Mouse (Mus musculus) spleen, postnatal 14 days (tissue): ENCODE data around the gene Rgs17.

Experiments used
- DNase-seq, 2 experiments: peaks; one replicate each; pipeline ENCODE4 v3.0.0; 2021 to 2022; ENCODE audit warnings: low spot score in 2 of 2

Gene Rgs17

GRCm38 (mm10) chr10:5823740-5824491, 98.3 kb downstream of the Rgs17 start, which contains the start of gene Mtrf1l:
Gene Mtrf1l (minus strand): TSS chr10:5823910.
- peak; percentile 97 to 98 for DNase-seq

DNA sequence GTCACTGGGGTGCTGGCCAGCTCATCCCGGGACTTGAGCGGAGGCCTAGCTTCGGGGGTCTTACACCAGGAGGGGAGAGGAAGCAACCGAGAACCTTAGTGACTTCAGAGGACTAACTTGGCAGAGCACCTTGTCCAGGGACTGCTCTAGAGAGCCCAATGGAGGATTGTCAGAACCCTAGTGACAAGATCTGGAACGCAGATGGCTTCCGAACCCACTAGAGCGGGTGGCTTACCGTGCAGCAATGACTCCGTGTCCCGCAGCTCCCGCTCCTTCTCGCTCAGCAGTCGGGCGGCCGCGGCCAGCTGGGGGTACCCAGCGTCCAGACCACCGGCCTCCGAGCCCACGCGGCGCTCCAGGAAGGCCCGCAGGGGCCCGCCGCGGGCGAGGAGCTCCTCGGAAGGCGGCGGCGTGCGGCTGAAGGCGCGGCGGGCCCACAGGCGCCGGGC, 98.9 kb downstream of the Rgs17 start:
- DNase-seq: no peak

DNA sequence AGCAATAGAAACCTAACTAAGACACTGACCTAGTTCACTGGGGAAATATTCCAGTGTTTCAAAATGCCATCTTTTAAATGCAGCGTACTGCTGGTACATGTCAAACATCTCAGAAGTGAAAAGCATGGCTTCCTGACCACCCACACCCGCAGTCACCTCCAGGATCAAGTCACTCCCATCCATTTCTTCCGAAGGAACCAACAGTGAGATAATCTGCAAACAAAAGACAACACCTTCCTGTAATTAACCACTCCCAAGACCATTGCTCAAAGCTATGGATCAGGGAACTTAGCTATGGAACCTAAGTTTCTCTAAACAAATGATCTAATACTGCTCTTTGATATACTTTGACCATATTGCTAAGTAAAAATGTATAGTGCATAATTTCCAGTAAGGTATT, 103.4 kb downstream of the Rgs17 start:
- no peak for DNase-seq

DNA sequence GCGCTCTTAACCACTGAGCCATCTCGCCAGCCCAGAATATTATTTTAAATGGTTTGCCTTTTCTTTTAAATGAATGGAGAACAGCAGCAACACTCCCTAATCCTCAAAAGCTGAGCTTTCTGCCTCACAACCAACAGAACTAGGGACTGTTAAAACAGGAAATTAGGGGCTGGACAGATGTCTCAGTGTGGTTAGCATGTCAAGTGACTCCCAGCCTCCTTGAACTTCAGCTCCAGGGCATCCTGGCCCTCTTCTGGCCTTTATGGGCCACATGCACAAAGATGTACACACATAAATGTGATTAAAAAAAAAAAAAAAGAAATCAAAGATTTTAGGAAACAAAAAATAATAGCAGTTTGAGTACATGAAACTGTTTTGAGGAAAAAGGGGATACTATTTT, 106.2 kb downstream of the Rgs17 start:
- no peak for DNase-seq

DNA sequence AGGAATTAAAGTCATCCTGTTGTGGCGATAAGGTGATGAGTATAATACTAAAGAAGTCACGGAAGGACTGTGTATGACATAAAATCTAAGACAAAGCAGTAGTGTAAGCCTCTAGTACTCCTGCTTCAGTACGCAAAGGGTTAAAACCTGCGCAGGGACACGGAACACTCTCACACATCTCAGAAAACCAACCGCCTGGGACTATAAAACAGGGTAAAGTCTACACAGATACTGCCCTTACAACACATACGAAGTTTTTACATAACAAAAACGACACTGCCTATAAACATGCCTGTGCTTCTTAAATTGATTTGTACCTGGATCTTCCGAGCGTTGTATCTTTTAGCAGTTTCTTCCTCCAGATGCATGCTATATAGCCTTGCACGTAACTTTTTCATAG, 108.5 kb downstream of the Rgs17 start:
- DNase-seq: no peak

DNA sequence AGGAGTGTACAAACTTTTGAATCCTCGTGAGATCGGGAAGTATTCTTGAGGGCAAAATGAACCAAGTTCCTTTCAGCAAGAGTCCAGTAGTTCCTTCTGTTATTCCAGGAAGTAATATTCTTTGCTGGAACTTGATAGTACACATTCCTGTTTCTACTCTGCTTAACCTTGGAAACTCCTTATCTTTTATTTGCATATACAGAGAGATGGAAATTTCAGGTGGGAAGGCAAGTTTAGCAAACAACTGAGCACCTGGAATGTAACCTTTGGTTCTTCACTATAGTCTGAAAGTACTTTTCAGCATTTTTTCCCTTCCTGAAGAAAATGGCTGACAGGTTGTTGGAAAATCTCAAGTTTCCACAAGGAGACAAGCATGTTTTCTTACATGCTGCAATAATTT, 114.5 kb downstream of the Rgs17 start:
- no peak for DNase-seq

GRCm38 (mm10) chr10:5806996-5807395, 115.2 kb downstream of the Rgs17 start:
- DNase-seq: no peak

GRCm38 (mm10) chr10:5806416-5806815, 115.8 kb downstream of the Rgs17 start:
- peak in 1 of 2 experiments; percentile 9 for DNase-seq

DNA sequence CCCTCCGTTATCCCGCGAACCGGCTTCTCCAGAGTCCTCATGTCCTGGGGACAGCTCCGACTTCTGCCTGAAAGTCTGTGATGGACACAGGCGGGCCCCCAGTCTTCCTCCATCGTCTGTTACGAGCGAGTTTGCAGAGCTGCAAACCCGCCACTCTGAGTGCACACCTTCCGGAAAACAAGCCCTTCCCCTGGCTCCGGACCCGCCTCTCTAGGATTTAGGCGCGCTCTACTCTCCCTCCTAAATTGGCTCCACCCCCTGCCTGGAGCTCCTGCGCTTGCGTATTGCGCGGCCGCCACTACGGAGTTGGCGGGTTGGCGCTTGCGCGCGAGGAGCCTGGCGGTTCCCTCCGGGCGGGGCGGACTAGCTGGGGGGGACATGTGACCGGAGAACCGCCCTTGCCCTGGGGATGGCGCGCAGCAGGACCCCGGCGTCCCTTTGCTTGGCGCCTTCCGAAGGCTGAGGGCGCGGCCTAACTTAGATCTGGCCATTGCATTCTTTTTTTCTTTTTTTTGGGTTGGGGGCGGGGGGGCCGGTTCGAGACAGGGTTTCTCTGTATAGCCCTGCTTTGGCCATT, 116.4 kb downstream of the Rgs17 start:
- DNase-seq: peak; percentile 91 to 94

DNA sequence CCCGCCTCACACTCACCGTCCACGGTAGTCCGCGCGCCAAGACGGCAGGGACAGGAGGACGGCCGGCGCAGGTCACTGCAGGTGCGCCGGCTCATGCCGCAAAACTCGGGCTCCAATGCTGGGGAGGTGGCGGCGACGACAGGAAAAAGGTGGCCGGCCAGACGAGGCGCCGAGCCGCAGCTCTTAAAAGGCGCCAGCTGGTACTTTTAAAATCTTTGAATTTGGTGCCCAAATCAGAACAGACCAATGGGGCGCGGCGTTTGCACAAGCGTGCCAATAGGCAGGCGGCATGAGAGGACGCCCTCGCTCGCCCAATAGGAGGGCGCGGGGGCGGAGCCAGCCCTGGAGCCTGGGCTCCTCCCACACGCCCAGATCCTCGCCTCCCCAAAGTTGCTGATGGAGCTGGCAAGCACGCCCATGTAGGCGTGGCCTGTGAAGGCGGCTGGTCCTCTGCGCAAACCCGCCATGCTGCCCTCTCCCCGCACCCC, 116.9 kb downstream of the Rgs17 start, which contains the start of gene Fbxo5:
Gene Fbxo5 (minus strand): TSS at position 358 of the 488 bp plus-strand sequence.
- peak; percentile 94 to 97 for DNase-seq

GRCm38 (mm10) chr10:5804691-5805156, 117.5 kb downstream of the Rgs17 start:
- DNase-seq: peak in 1 of 2 experiments; percentile 36

- no peak for DNase-seq
Measured at GRCm38 (mm10) chr10:5803739-5804138, 118.5 kb downstream of the Rgs17 start.

DNA sequence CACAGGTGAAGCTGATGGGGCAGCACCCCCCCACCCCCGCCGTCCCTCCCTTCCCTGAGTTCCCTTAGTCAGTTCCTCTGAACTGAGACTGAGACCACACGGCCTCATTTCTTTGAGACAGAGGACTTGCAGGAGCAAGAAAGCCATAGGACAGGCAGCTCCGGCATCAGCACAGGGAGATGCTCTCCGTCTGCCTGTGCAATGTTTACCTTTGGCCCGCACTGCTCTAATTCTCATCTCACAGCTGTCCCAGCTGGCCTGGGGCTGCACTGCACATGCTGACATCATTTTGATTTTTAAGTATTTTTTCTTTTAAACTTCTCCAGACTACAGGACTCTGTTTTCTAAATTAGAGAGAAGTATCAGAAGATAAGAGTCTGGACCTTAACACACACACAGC, 119.3 kb downstream of the Rgs17 start:
- DNase-seq: no peak

DNA sequence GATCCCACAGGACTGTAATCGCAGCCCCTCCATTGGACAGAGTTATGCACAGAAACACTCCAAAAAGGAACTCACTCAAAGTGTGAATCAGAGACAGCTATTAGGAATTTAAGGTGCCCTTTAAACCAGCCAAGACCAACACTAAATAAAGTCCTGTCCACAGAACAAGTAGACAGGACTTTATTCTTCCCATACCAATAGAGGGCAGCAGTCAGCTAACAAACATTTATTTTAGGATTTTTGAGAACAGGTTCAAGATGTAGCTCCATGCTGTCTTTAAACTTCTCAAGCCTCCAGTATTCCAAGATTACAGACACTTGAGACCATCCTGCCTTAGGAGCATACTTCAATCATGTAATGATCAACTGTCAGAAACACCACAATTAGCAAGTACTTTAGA, 121.7 kb downstream of the Rgs17 start:
- no peak for DNase-seq

- no peak for DNase-seq
Measured at GRCm38 (mm10) chr10:5798069-5798468, 124.1 kb downstream of the Rgs17 start.

DNA sequence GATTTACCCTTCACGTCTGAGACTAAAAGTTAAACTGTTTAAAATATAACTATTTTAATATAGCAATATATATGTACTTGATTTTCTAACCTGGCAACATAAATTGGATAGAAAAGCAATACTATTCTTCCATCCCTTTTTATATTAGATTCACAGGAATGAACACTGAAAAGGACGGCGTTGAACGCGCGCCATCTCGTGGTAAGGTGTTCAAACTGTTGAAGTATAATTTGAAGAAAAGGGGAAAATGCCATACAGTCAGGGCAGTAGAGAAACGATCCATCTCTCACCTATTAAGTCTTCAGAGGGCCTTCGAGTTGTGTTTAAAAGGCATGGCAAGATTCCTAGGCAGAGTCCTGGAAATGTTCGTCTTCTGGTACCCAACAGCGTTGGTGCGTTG, 131.5 kb downstream of the Rgs17 start:
- peak in 1 of 2 experiments; percentile 24 for DNase-seq

DNA sequence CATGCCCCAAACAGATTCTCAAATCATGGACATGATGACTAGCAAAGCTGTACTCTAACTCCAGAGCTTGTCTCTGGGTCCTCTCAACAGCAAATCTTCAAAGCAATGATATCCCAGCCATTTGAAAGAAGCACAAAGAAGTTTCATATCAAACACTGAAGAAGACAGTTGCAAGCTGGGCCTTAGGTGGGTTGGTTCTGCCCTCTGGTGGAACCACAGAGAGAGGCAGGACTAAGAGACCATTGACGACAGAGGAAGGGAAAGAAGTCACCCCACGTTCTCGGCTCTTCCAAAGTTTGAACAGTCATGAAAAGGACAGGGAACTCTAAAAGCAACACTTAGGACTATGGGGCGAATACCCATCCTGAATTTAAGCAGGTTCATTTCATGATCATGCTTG, 135.3 kb downstream of the Rgs17 start:
- no peak for DNase-seq
